Mouse (Mus musculus): ENCODE data around the gene Emc7. TPM values are rescaled to one million over a fixed set of nuclear protein-coding genes. Genes with fewer than 3 reads are reported as not detected.

Emc7 gene
- polyA plus RNA-seq, 1 experiment, result 19.8 TPM

GRCm38 (mm10) chr2:112481564-112481963 is 26.8 kb downstream of the Emc7 start:
- Histone ChIP-seq H3K4me3 (no peak overlapping the region), H3ac (ENCODE audit: control insufficient read depth, insufficient read length) (no peak overlapping the region), H3K36me3 (ENCODE audit: control insufficient read depth, insufficient read depth) (no peaks in the 10 kb centered on the region), H3K27me3 (ENCODE audit: control insufficient read depth, insufficient read depth, insufficient read length) (no peaks in the 10 kb centered on the region), H3K4me2 (ENCODE audit: low read depth) (no peak overlapping the region), H3K79me2 (ENCODE audit: control insufficient read depth, insufficient read depth) (no peaks in the 10 kb centered on the region)
- no peak for TF ChIP-seq CEBPB (IDR thresholded peaks at IDR 0.05; ENCODE audit: insufficient read depth, poor library complexity, severe bottlenecking)
- TF ChIP-seq MYOD1 (IDR thresholded peaks at IDR 0.05; ENCODE audit: control insufficient read depth in 1 of 3, insufficient read length in 2 of 3, low read depth in 2 of 3), result no peak
- TF ChIP-seq SRF (IDR thresholded peaks at IDR 0.05; ENCODE audit: control insufficient read depth, insufficient read length, low read depth), result no peak
- TF ChIP-seq TCF12 (IDR thresholded peaks at IDR 0.05; ENCODE audit: insufficient read depth, poor library complexity, severe bottlenecking), result no peak
- TF ChIP-seq MYOG (IDR thresholded peaks at IDR 0.05; ENCODE audit: control insufficient read depth in 1 of 3, insufficient read depth in 1 of 3, insufficient read length in 2 of 3, low read depth in 2 of 3), result no peak
- no peak for TF ChIP-seq USF1 (IDR thresholded peaks at IDR 0.05; ENCODE audit: low read depth)
- no peak for TF ChIP-seq POLR2AphosphoS2 (IDR thresholded peaks at IDR 0.05; ENCODE audit: insufficient read length, low read depth)
- TF ChIP-seq MAX (IDR thresholded peaks at IDR 0.05; ENCODE audit: low read depth), result no peak
- no peak for TF ChIP-seq POLR2A (IDR thresholded peaks at IDR 0.05; ENCODE audit: insufficient read length, low read depth)
- TF ChIP-seq REST (IDR thresholded peaks at IDR 0.05; ENCODE audit: insufficient read depth, insufficient read length), result no peak
- no peak for TF ChIP-seq TCF3 (IDR thresholded peaks at IDR 0.05; ENCODE audit: insufficient read length, low read depth)
- TF ChIP-seq E2F4 (IDR thresholded peaks at IDR 0.05; ENCODE audit: insufficient read depth), result no peak

- Histone ChIP-seq H3K4me3 (no peak overlapping the region), H3K4me2 (ENCODE audit: low read depth) (no peak overlapping the region), H3K27me3 (ENCODE audit: control insufficient read depth, insufficient read depth, insufficient read length) (no peaks in the 10 kb centered on the region), H3K79me2 (ENCODE audit: control insufficient read depth, insufficient read depth) (no peaks in the 10 kb centered on the region), H3ac (ENCODE audit: control insufficient read depth, insufficient read length) (no peak overlapping the region), H3K36me3 (ENCODE audit: control insufficient read depth, insufficient read depth) (no peaks in the 10 kb centered on the region)
- no peak for TF ChIP-seq TCF12 (IDR thresholded peaks at IDR 0.05; ENCODE audit: insufficient read depth, poor library complexity, severe bottlenecking)
- no peak for TF ChIP-seq MYOD1 (IDR thresholded peaks at IDR 0.05; ENCODE audit: control insufficient read depth in 1 of 3, insufficient read length in 2 of 3, low read depth in 2 of 3)
- no peak for TF ChIP-seq POLR2A (IDR thresholded peaks at IDR 0.05; ENCODE audit: insufficient read length, low read depth)
- TF ChIP-seq USF1 (IDR thresholded peaks at IDR 0.05; ENCODE audit: low read depth), result no peak
- TF ChIP-seq TCF3 (IDR thresholded peaks at IDR 0.05; ENCODE audit: insufficient read length, low read depth), result no peak
- no peak for TF ChIP-seq POLR2AphosphoS2 (IDR thresholded peaks at IDR 0.05; ENCODE audit: insufficient read length, low read depth)
- TF ChIP-seq MAX (IDR thresholded peaks at IDR 0.05; ENCODE audit: low read depth), result no peak
- TF ChIP-seq REST (IDR thresholded peaks at IDR 0.05; ENCODE audit: insufficient read depth, insufficient read length), result no peak
- no peak for TF ChIP-seq SRF (IDR thresholded peaks at IDR 0.05; ENCODE audit: control insufficient read depth, insufficient read length, low read depth)
- TF ChIP-seq E2F4 (IDR thresholded peaks at IDR 0.05; ENCODE audit: insufficient read depth), result no peak
- TF ChIP-seq MYOG (IDR thresholded peaks at IDR 0.05; ENCODE audit: control insufficient read depth in 1 of 3, insufficient read depth in 1 of 3, insufficient read length in 2 of 3, low read depth in 2 of 3), result no peak
- no peak for TF ChIP-seq CEBPB (IDR thresholded peaks at IDR 0.05; ENCODE audit: insufficient read depth, poor library complexity, severe bottlenecking)
Observed at GRCm38 (mm10) chr2:112482533-112483333, 27.9 kb downstream of the Emc7 start.

- H3ac ChIP-seq (ENCODE audit: control insufficient read depth, insufficient read length), result no peak overlapping the region
- no peak overlapping the region for H3K4me3 ChIP-seq
- TF ChIP-seq POLR2AphosphoS2 (IDR thresholded peaks at IDR 0.05; ENCODE audit: insufficient read length, low read depth) (no peak), SRF (IDR thresholded peaks at IDR 0.05; ENCODE audit: control insufficient read depth, insufficient read length, low read depth) (no peak), MAX (IDR thresholded peaks at IDR 0.05; ENCODE audit: low read depth) (no peak), REST (IDR thresholded peaks at IDR 0.05; ENCODE audit: insufficient read depth, insufficient read length) (no peak), E2F4 (IDR thresholded peaks at IDR 0.05; ENCODE audit: insufficient read depth) (no peak), TCF3 (IDR thresholded peaks at IDR 0.05; ENCODE audit: insufficient read length, low read depth) (no peak), USF1 (IDR thresholded peaks at IDR 0.05; ENCODE audit: low read depth) (no peak), POLR2A (IDR thresholded peaks at IDR 0.05; ENCODE audit: insufficient read length, low read depth) (no peak)
- no peak overlapping the region for H3K4me2 ChIP-seq (ENCODE audit: low read depth)
- no peaks in the 10 kb centered on the region for H3K79me2 ChIP-seq (ENCODE audit: control insufficient read depth, insufficient read depth)
- no peaks in the 10 kb centered on the region for H3K27me3 ChIP-seq (ENCODE audit: control insufficient read depth, insufficient read depth, insufficient read length)
- H3K36me3 ChIP-seq (ENCODE audit: control insufficient read depth, insufficient read depth), result no peaks in the 10 kb centered on the region
Observed at GRCm38 (mm10) chr2:112483334-112483651, 28.5 kb downstream of the Emc7 start.

GRCm38 (mm10) chr2:112484886-112485285 is 30.1 kb downstream of the Emc7 start:
- no peak overlapping the region for H3ac ChIP-seq (ENCODE audit: control insufficient read depth, insufficient read length)
- TF ChIP-seq POLR2AphosphoS2 (IDR thresholded peaks at IDR 0.05; ENCODE audit: insufficient read length, low read depth) (no peak), E2F4 (IDR thresholded peaks at IDR 0.05; ENCODE audit: insufficient read depth) (no peak), TCF3 (IDR thresholded peaks at IDR 0.05; ENCODE audit: insufficient read length, low read depth) (no peak), MAX (IDR thresholded peaks at IDR 0.05; ENCODE audit: low read depth) (no peak), REST (IDR thresholded peaks at IDR 0.05; ENCODE audit: insufficient read depth, insufficient read length) (no peak), MYOD1 (IDR thresholded peaks at IDR 0.05; ENCODE audit: control insufficient read depth in 1 of 3, insufficient read length in 2 of 3, low read depth in 2 of 3) (no peak), USF1 (IDR thresholded peaks at IDR 0.05; ENCODE audit: low read depth) (no peak), MYOG (IDR thresholded peaks at IDR 0.05; ENCODE audit: control insufficient read depth in 1 of 3, insufficient read depth in 1 of 3, insufficient read length in 2 of 3, low read depth in 2 of 3) (no peak)

More at GRCm38 (mm10) chr2:112484886-112485285, 30.1 kb downstream of the Emc7 start:
- H3K27me3 ChIP-seq (ENCODE audit: control insufficient read depth, insufficient read depth, insufficient read length), result no peaks in the 10 kb centered on the region
- H3K36me3 ChIP-seq (ENCODE audit: control insufficient read depth, insufficient read depth), result no peaks in the 10 kb centered on the region
- no peak overlapping the region for H3K4me3 ChIP-seq
- H3K4me2 ChIP-seq (ENCODE audit: low read depth), result no peak overlapping the region
- H3K79me2 ChIP-seq (ENCODE audit: control insufficient read depth, insufficient read depth), result no peaks in the 10 kb centered on the region
